Comparison of ENCODE assay signal across 7 mouse cellular contexts in the genomic region with DNA sequence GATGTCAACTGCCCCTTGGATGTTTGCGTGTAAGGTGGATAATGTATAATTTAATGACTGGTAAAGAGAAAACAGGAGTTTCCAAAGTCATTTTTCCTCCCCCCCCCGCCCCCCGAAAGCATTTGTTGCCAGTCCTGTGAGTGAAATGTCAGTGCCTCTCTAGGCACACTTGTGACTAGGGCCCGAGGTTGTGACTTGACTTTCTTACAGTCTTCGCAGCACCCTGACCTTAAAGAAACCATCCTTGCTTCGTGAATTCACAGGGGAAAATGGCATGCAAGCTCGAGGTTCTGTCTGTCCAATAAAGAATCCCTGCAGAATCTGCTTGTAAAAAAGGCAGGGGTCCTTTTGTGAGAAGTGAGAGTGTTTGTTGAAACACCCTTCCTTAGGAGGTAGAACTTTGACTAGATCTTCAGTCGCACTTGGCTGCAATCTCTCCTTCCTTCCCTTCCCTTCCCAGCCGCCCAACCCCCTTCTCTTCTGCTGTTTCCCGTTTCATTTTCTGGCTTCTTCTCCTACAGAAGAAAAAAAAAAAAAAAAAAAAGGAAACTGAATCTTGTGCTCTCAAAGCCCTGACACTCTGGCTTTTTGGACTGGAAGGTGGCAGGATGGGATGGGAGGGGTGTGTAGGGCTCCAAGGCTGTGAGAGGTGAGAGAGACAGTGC. TPM values are rescaled to one million over a fixed set of nuclear protein-coding genes. Genes with fewer than 3 reads are reported as not detected.
DNase-seq lines count a peak whose midpoint lies in the region; ATAC-seq and TF ChIP-seq lines count a peak whose summit lies in the region.

No protein-coding gene starts in this region.

- no peaks in the 10 kb centered on the region for H3K79me2 ChIP-seq in CH12.LX (replicated peaks; ENCODE audit: control insufficient read depth, extremely low read depth, insufficient read depth, poor library complexity, severe bottlenecking)

- in situ Hi-C loops in CH12.LX (cut with MboI; ENCODE audit: low pct_ligation_motif_present, low pct_unique_long_range_greater_than_20kb, low sequenced_read_pairs), result loop anchor here (10.0 kb wide), 1 partner anchor 81 kb away; a partner anchor contains a TSS

- H3K36me3 ChIP-seq in CH12.LX (replicated peaks in 1 of 2; ENCODE audit: control insufficient read depth in 1 of 2, insufficient read depth in 1 of 2, low read length in 1 of 2), result peaks cover 3 to 13% of the 10 kb centered on the region in 2 experiments
- no peaks in the 10 kb centered on the region for H3K36me3 ChIP-seq in forebrain, embryonic 15.5 days
- H3K36me3 ChIP-seq in hindbrain, embryonic 14.5 days (replicated peaks; ENCODE audit: control insufficient read depth, insufficient read depth), result peaks cover 8% of the 10 kb centered on the region
- H3K36me3 ChIP-seq in liver, embryonic 11.5 days (ENCODE audit: control insufficient read depth, insufficient read depth, low read length), result peaks cover 6% of the 10 kb centered on the region; the same call in 1 of the 2 replicates

- dilution Hi-C loops in CH12.LX (cut with MboI; ENCODE audit: extremely low pct_ligation_motif_present, extremely low pct_unique_long_range_greater_than_20kb, low sequenced_read_pairs), result no loop called here

- H3K4me3 ChIP-seq in CH12.LX (replicated peaks in 1 of 3; ENCODE audit: low read depth in 2 of 3, low read length in 2 of 3, poor library complexity in 1 of 3), result peak overlapping the region in 1 of 3 experiments; percentile 39
- H3K4me3 ChIP-seq in forebrain, embryonic 15.5 days, result no peak overlapping the region
- no peak overlapping the region for H3K4me3 ChIP-seq in hindbrain, embryonic 14.5 days (replicated peaks; ENCODE audit: low read length)
- peak overlapping the region; percentile 73 for H3K4me3 ChIP-seq in liver, embryonic 11.5 days (ENCODE audit: low read depth, low read length)

- no peak for ATAC-seq in forebrain, embryonic 15.5 days (replicated peaks)
- no peak for ATAC-seq in hindbrain, embryonic 14.5 days (ENCODE audit: low FRiP score)
- ATAC-seq in liver, embryonic 11.5 days (replicated peaks; ENCODE audit: low FRiP score), result no peak

- peaks cover 8 to 58% of the 10 kb centered on the region in 2 experiments; a peak in 3 of 4 replicates for H3K4me1 ChIP-seq in CH12.LX (ENCODE audit: control insufficient read depth in 1 of 2, insufficient read depth in 2 of 2)
- H3K4me1 ChIP-seq in forebrain, embryonic 15.5 days, result peaks cover 57% of the 10 kb centered on the region
- peaks cover 36% of the 10 kb centered on the region for H3K4me1 ChIP-seq in hindbrain, embryonic 14.5 days (replicated peaks; ENCODE audit: control insufficient read depth, insufficient read depth, low read length)
- peaks cover 58% of the 10 kb centered on the region for H3K4me1 ChIP-seq in liver, embryonic 11.5 days (replicated peaks; ENCODE audit: control insufficient read depth, insufficient read depth, low read length)

- no peaks in the 10 kb centered on the region for H3K9me3 ChIP-seq in CH12.LX (replicated peaks; ENCODE audit: low read length)
- no peaks in the 10 kb centered on the region for H3K9me3 ChIP-seq in forebrain, embryonic 15.5 days
- no peaks in the 10 kb centered on the region for H3K9me3 ChIP-seq in hindbrain, embryonic 14.5 days (ENCODE audit: control insufficient read depth, low read length)
- H3K9me3 ChIP-seq in liver, embryonic 11.5 days (ENCODE audit: control insufficient read depth, low read length), result no peaks in the 10 kb centered on the region

- peak overlapping the region; percentile 87 for H3K4me2 ChIP-seq in CH12.LX (ENCODE audit: insufficient read depth, low read depth, poor library complexity, severe bottlenecking)
- peak overlapping the region; percentile 79; the same call in 1 of the 2 replicates for H3K4me2 ChIP-seq in forebrain, embryonic 15.5 days (replicated peaks)
- H3K4me2 ChIP-seq in hindbrain, embryonic 14.5 days (replicated peaks), result peak overlapping the region; percentile 70
- peak overlapping the region; percentile 83 for H3K4me2 ChIP-seq in liver, embryonic 11.5 days

- WGBS in forebrain, embryonic 15.5 days, result 37% methylated on average over 10 of the region's 10 CpGs
- 44% methylated on average over 10 of the region's 10 CpGs for WGBS in hindbrain, embryonic 14.5 days
- WGBS in liver, embryonic 11.5 days, result 14% methylated on average over 10 of the region's 10 CpGs

- TF ChIP-seq EP300 in CH12.LX (IDR thresholded peaks at IDR 0.05; ENCODE audit: low read length), result no peak

- TF ChIP-seq CTCF in CH12.LX (conservative IDR thresholded peaks at IDR 0.05 in 1 of 2, IDR thresholded peaks at IDR 0.05 in 1 of 2; ENCODE audit: low read depth in 2 of 2, low read length in 2 of 2), result no peak

- H3K27ac ChIP-seq in CH12.LX (ENCODE audit: insufficient read depth, low read depth), result peak overlapping the region; percentile 89; the same call in 1 of the 2 replicates
- H3K27ac ChIP-seq in forebrain, embryonic 15.5 days (replicated peaks), result peak overlapping the region; percentile 99
- H3K27ac ChIP-seq in hindbrain, embryonic 14.5 days, result peak overlapping the region; percentile 88
- peak overlapping the region; percentile 100 for H3K27ac ChIP-seq in liver, embryonic 11.5 days (ENCODE audit: low read depth, low read length)

- no peak for TF ChIP-seq RAD21 in CH12.LX (IDR thresholded peaks at IDR 0.05; ENCODE audit: low read depth, low read length)

- no peaks in the 10 kb centered on the region for H3K27me3 ChIP-seq in CH12.LX (replicated peaks)
- H3K27me3 ChIP-seq in forebrain, embryonic 15.5 days, result no peaks in the 10 kb centered on the region
- no peaks in the 10 kb centered on the region for H3K27me3 ChIP-seq in hindbrain, embryonic 14.5 days (ENCODE audit: control insufficient read depth, insufficient read depth, low read length)
- H3K27me3 ChIP-seq in liver, embryonic 11.5 days (replicated peaks; ENCODE audit: control insufficient read depth, insufficient read depth, low read length), result no peaks in the 10 kb centered on the region

- no peak for TF ChIP-seq POLR2A in CH12.LX (IDR thresholded peaks at IDR 0.05; ENCODE audit: low read depth, low read length)

- peak overlapping the region; percentile 53; the same call in 1 of the 2 replicates for H3K9ac ChIP-seq in CH12.LX (ENCODE audit: insufficient read depth, low read depth)
- peak overlapping the region; percentile 87; the same call in 1 of the 2 replicates for H3K9ac ChIP-seq in forebrain, embryonic 15.5 days (replicated peaks)
- H3K9ac ChIP-seq in hindbrain, embryonic 14.5 days, result peak overlapping the region; percentile 61; the same call in 1 of the 2 replicates
- peak overlapping the region; percentile 49 for H3K9ac ChIP-seq in liver, embryonic 11.5 days (ENCODE audit: low read depth, low read length)

- no peak for DNase-seq in CH12.LX (ENCODE audit: extremely low read depth)
- DNase-seq in MEL-GATA-1-ER (ENCODE audit: extremely low read depth, low read depth), result peak; percentile 66
- DNase-seq in hindbrain, embryonic 14.5 days (ENCODE audit: low spot score), result no peak
- peak; percentile 53 for DNase-seq in liver, embryonic 11.5 days (ENCODE audit: low spot score)
- DNase-seq in naive thymus-derived CD4-positive, alpha-beta T cell, adult 2 months (ENCODE audit: low read depth), result peak; percentile 51
- no peak for DNase-seq in urinary bladder, postnatal 4 days (ENCODE audit: low spot score in 2 of 2)

TF ChIP-seq in CH12.LX, 34 proteins besides CTCF, POLR2A, EP300 and RAD21:
- TF ChIP-seq IRF4 (IDR thresholded peaks at IDR 0.05; ENCODE audit: low read depth, low read length) (no peak), POLR2AphosphoS2 (IDR thresholded peaks at IDR 0.05; ENCODE audit: low read depth, low read length) (no peak), MAZ (IDR thresholded peaks at IDR 0.05; ENCODE audit: low read depth, low read length) (no peak), CHD1 (IDR thresholded peaks at IDR 0.05; ENCODE audit: low read depth, low read length) (peak; percentile 38; the same call in 1 of the 2 replicates), BHLHE40 (IDR thresholded peaks at IDR 0.05; ENCODE audit: low read depth, low read length) (no peak), MAX (IDR thresholded peaks at IDR 0.05; ENCODE audit: low read length) (no peak), ZNF384 (IDR thresholded peaks at IDR 0.05; ENCODE audit: low read depth, low read length) (peak; percentile 58; the same call in 1 of the 2 replicates)

RNA-seq across cellular contexts. Expression of a gene that starts 1.4 kb away (rescaled TPM):
- 3.7 and 4.3 TPM in 2 replicates for total RNA-seq in CH12.LX (2012; rRNA removed)
- total RNA-seq in CH12.LX (2014; rRNA removed), result 3.6 and 5.0 TPM in 2 replicates
- polyA plus RNA-seq in CH12.LX (2012; ENCODE audit: insufficient read length, low read depth), result 2.9 and 4.0 TPM in 2 replicates
- 16.5 and 16.9 TPM in 2 replicates for polyA plus RNA-seq in forebrain, embryonic 15.5 days (2015; fragmentation: Nextera tagmentation; extraction: Ambion mirVana)
- 9.9 and 10.1 TPM in 2 replicates for polyA plus RNA-seq in hindbrain, embryonic 14.5 days (2014; fragmentation: Nextera tagmentation; extraction: Ambion mirVana)
- 10.7 and 15.0 TPM in 2 replicates for polyA plus RNA-seq in liver, embryonic 11.5 days (2014; fragmentation: Nextera tagmentation; extraction: Ambion mirVana)

RNA-seq across cellular contexts. Expression of a gene that starts 23.8 kb away (rescaled TPM):
- 20.1 and 24.3 TPM in 2 replicates for total RNA-seq in CH12.LX (2012; rRNA removed)
- total RNA-seq in CH12.LX (2014; rRNA removed), result 13.7 and 15.9 TPM in 2 replicates
- 31.0 and 31.8 TPM in 2 replicates for polyA plus RNA-seq in CH12.LX (2012; ENCODE audit: insufficient read length, low read depth)
- polyA plus RNA-seq in forebrain, embryonic 15.5 days (2015; fragmentation: Nextera tagmentation; extraction: Ambion mirVana), result 4.9 and 6.3 TPM in 2 replicates
- 3.0 and 3.9 TPM in 2 replicates for polyA plus RNA-seq in hindbrain, embryonic 14.5 days (2014; fragmentation: Nextera tagmentation; extraction: Ambion mirVana)
- polyA plus RNA-seq in liver, embryonic 11.5 days (2014; fragmentation: Nextera tagmentation; extraction: Ambion mirVana), result 2.1 and 3.1 TPM in 2 replicates

Comparison
In these comparisons a context has a peak if more than half of its experiments do, and no peak if none do; other contexts are left out.
1. DNase-seq: peak in MEL-GATA-1-ER (single experiment), liver, embryonic 11.5 days (single experiment) and naive thymus-derived CD4-positive, alpha-beta T cell, adult 2 months (single experiment); none in CH12.LX (single experiment), hindbrain, embryonic 14.5 days (single experiment) and urinary bladder, postnatal 4 days (0 of 2).
2. Peak in every context shown above with its lines, with median percentiles within 50 percentile points of each other: H3K27ac ChIP-seq, H3K4me2 ChIP-seq and H3K9ac ChIP-seq.